Mouse (Mus musculus): ENCODE results near the gene Mok.

The Mok gene

DNA sequence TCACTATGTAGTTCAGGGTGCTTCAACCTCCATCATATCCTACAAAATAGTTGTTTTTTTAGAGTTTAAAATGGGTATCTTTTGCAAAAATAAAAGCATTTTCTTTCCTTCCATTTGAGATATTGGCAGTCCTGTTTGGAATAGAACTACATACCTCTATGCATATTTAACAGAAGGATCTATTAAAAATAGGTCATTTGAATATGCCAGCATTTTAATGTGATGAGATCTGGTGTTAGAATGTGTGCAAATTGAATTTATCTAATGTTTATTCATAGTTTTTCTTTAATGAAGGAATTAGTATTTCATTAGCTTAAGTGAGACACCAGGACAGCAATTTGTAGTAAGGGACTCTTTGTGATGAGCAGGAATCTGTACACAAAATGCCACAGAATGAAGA lies 72.2 kb downstream of the Mok start:
- DNase-seq (ENCODE audit: low spot score), result no peak

DNA sequence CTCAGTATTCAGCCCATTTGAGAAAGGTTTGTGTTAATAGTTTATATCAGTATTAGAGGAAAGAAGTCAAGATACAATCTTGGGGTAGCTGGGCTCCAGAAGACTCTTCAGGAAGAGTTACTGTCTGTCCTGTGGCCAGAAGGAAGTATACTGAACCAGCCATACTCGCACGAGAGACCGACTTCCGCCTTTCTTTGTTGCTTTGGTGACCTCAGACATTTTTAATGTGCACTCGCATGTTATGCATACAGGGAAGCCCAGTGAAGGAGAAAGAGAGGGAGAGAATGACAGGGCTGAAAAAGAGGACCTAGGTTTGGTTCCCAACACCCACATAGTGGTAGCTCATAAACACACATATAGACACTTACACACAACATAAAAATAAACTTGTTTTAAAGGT lies 76.2 kb downstream of the Mok start:
- DNase-seq (ENCODE audit: low spot score), result no peak

DNA sequence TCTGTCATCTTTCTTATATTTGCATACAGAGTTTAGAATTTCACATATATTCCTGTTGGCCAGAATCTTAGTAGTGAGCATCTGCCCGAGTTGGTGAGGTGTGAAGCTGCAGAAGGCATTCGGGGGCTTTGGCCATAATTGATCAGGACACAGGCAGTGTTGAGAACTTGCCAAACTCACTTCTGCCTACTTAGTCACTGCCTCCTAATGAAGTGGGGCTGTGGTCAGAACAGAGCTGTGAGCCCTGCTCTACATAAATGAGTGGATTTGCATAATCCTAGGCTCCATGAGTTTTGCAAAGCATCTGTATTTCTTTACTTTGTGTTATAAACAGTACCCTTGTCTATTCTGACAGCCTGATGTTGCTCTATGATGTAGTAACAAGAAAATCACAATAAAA lies 78.4 kb downstream of the Mok start:
- no peak for DNase-seq (ENCODE audit: low spot score)

DNA sequence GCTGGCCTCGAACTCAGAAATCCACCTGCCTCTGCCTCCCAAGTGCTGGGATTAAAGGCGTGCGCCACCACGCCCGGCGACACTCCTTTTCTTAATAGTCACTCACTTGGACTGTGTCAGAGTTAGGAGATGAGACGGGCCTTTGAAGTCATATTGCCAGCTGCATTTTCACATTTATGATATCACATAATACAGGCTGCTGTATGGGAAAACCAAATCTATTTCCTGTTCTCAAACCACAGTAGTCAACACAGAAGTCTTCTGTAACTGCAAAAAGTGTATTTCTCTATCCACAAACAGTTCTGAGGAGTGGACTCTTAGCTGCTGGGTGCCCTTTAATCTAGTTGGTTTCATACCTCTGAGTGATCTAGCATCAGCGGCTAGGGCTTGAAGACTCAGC lies 81.8 kb downstream of the Mok start:
- DNase-seq (ENCODE audit: low spot score), result no peak

Data from yolk sac, embryonic 10.5 days (tissue).